In genomic region chr4:124972316-124972715, GRCm38 (mm10) we compare ENCODE assay signal across 27 mouse cellular contexts. TPM values are rescaled to one million over a fixed set of nuclear protein-coding genes. Genes with fewer than 3 reads are reported as not detected.
A peak's percentile ranks its signal among the peaks of the same experiment; 100 is the strongest.
DNase-seq lines count a peak whose midpoint lies in the region; ATAC-seq lines count a peak whose summit lies in the region.
"Had no signal": no experiment of that assay in that cellular context is flagged by ENCODE, and none has a peak within 500 bp of the region (broad histone marks: within the 10 kb centered on the region; RNA-seq: fewer than 3 reads in every experiment).

No protein-coding gene starts in this region.

- no peak overlapping the region for H3K4me3 ChIP-seq in forebrain, embryonic 10.5 days
- H3K4me3 ChIP-seq in forebrain, embryonic 15.5 days: no peak overlapping the region
- H3K4me3 ChIP-seq in embryonic facial prominence, embryonic 10.5 days: peak overlapping the region; percentile 21; the same call in 1 of the 2 replicates
- H3K4me3 ChIP-seq: forebrain, embryonic 12.5 days; heart, embryonic 12.5 days; hindbrain, embryonic 12.5 days; neural tube, embryonic 12.5 days had no signal

- peaks cover 74% of the 10 kb centered on the region for H3K4me1 ChIP-seq in forebrain, embryonic 10.5 days
- no peaks in the 10 kb centered on the region for H3K4me1 ChIP-seq in forebrain, embryonic 15.5 days
- H3K4me1 ChIP-seq in embryonic facial prominence, embryonic 10.5 days: peaks cover 77% of the 10 kb centered on the region
- H3K4me1 ChIP-seq: heart, embryonic 12.5 days had no signal

- 53% methylated on average over 9 of the region's 9 CpGs for WGBS in forebrain, embryonic 10.5 days
- 68% methylated on average over 9 of the region's 9 CpGs for WGBS in forebrain, embryonic 15.5 days
- 22% methylated on average over 9 of the region's 9 CpGs for WGBS in embryonic facial prominence, embryonic 10.5 days

- peaks cover 6% of the 10 kb centered on the region; the same call in 1 of the 2 replicates for H3K27me3 ChIP-seq in forebrain, embryonic 10.5 days (ENCODE audit: poor library complexity, severe bottlenecking)
- H3K27me3 ChIP-seq in forebrain, embryonic 15.5 days: no peaks in the 10 kb centered on the region
- peaks cover 50% of the 10 kb centered on the region for H3K27me3 ChIP-seq in embryonic facial prominence, embryonic 10.5 days (replicated peaks; ENCODE audit: low read depth, poor library complexity, severe bottlenecking)
- H3K27me3 ChIP-seq: neural tube, embryonic 12.5 days had no signal

- peak overlapping the region; percentile 85 for H3K27ac ChIP-seq in forebrain, embryonic 10.5 days
- H3K27ac ChIP-seq in forebrain, embryonic 15.5 days (replicated peaks): no peak overlapping the region
- peak overlapping the region; percentile 77 for H3K27ac ChIP-seq in embryonic facial prominence, embryonic 10.5 days (replicated peaks)
- H3K27ac ChIP-seq: forebrain, embryonic 12.5 days; hindbrain, embryonic 12.5 days; kidney, postnatal 0 days; neural tube, embryonic 12.5 days had no signal

- H3K9ac ChIP-seq in forebrain, embryonic 15.5 days (replicated peaks): no peak overlapping the region
- H3K9ac ChIP-seq: forebrain, embryonic 12.5 days; heart, embryonic 12.5 days; hindbrain, embryonic 12.5 days; liver, postnatal 0 days; neural tube, embryonic 12.5 days had no signal

- no peaks in the 10 kb centered on the region for H3K36me3 ChIP-seq in forebrain, embryonic 10.5 days (replicated peaks)
- no peaks in the 10 kb centered on the region for H3K36me3 ChIP-seq in forebrain, embryonic 15.5 days
- no peaks in the 10 kb centered on the region for H3K36me3 ChIP-seq in embryonic facial prominence, embryonic 10.5 days (replicated peaks)
- H3K36me3 ChIP-seq: forebrain, embryonic 12.5 days; heart, embryonic 12.5 days; hindbrain, embryonic 12.5 days; neural tube, embryonic 12.5 days had no signal

- ATAC-seq in forebrain, embryonic 15.5 days (replicated peaks): no peak
- no peak for ATAC-seq in megakaryocyte-erythroid progenitor cell, adult 5-6 weeks (replicated peaks; ENCODE audit: low FRiP score, low TSS enrichment, poor library complexity, severe bottlenecking)
- ATAC-seq: liver, postnatal 0 days; lung, postnatal 0 days; Patski had no signal

- peak; percentile 38 for DNase-seq in forebrain, embryonic 10.5 days (ENCODE audit: extremely low spot score, low spot score)
- peak; percentile 8 for DNase-seq in 3T3-L1 (ENCODE audit: low read depth, low spot score)
- peak; percentile 77 for DNase-seq in embryonic facial prominence, embryonic 10.5 days (ENCODE audit: low spot score)
- DNase-seq in hindlimb bud, embryonic 11.5 days (ENCODE audit: extremely low spot score, low read depth, low spot score): peak; percentile 70
- no peak for DNase-seq in adrenal gland, adult 2 months
- DNase-seq in lung, postnatal 10 days: no peak
- DNase-seq: cerebellum, adult 11-12 months; cerebellum, postnatal 25 days; gastrocnemius, postnatal 10 days; heart, postnatal 10 days; kidney, adult 2 months; layer of hippocampus, adult 9-11 months; liver, postnatal 0 days; midbrain, embryonic 14.5 days; retina, postnatal 1 day; right cerebral cortex, postnatal 25 days; spleen, adult 18-20 months had no signal

- no peak overlapping the region for H3K4me2 ChIP-seq in forebrain, embryonic 15.5 days (replicated peaks)
- H3K4me2 ChIP-seq: forebrain, embryonic 12.5 days; heart, embryonic 12.5 days; hindbrain, embryonic 12.5 days; liver, embryonic 11.5 days; neural tube, embryonic 12.5 days had no signal

- no peaks in the 10 kb centered on the region for H3K9me3 ChIP-seq in forebrain, embryonic 10.5 days
- no peaks in the 10 kb centered on the region for H3K9me3 ChIP-seq in forebrain, embryonic 15.5 days
- no peaks in the 10 kb centered on the region for H3K9me3 ChIP-seq in embryonic facial prominence, embryonic 10.5 days
- H3K9me3 ChIP-seq: forebrain, embryonic 12.5 days; heart, embryonic 12.5 days; hindbrain, embryonic 12.5 days; neural tube, embryonic 12.5 days had no signal

RNA-seq across cellular contexts. Expression of gene Rspo1, which starts 13.9 kb away (rescaled TPM):
- 40.0 and 46.8 TPM in 2 replicates for polyA plus RNA-seq in forebrain, embryonic 10.5 days (2016; fragmentation: Nextera tagmentation; extraction: Ambion mirVana)
- polyA plus RNA-seq in forebrain, embryonic 15.5 days (2015; fragmentation: Nextera tagmentation; extraction: Ambion mirVana): 2.7 and 4.5 TPM in 2 replicates
- polyA plus RNA-seq in embryonic facial prominence, embryonic 10.5 days (2016; fragmentation: Nextera tagmentation; extraction: Ambion mirVana): 8.2 TPM in 2 replicates
- total RNA-seq in megakaryocyte-erythroid progenitor cell, adult 5-6 weeks (2014; fragmentation: Nextera tagmentation): not detected in 2 replicates
- total RNA-seq in megakaryocyte-erythroid progenitor cell, adult 5-6 weeks (2017): not detected in 2 replicates
- total RNA-seq in adrenal gland, adult 2 months (2021): 1 to 10 TPM; 5.1 to 7.5 TPM
- 6.8 and 7.1 TPM in 2 replicates for polyA plus RNA-seq in adrenal gland, adult 2 months (2012; rRNA removed)
- polyA plus RNA-seq: Patski had no signal

RNA-seq across cellular contexts. Expression of gene Cdca8, which starts 33.2 kb away (rescaled TPM):
- polyA plus RNA-seq in forebrain, embryonic 10.5 days (2016; fragmentation: Nextera tagmentation; extraction: Ambion mirVana): 293 and 297 TPM in 2 replicates
- polyA plus RNA-seq in forebrain, embryonic 15.5 days (2015; fragmentation: Nextera tagmentation; extraction: Ambion mirVana): 81.4 and 87.0 TPM in 2 replicates
- 230 and 239 TPM in 2 replicates for polyA plus RNA-seq in embryonic facial prominence, embryonic 10.5 days (2016; fragmentation: Nextera tagmentation; extraction: Ambion mirVana)
- 84.8 and 93.5 TPM in 2 replicates for total RNA-seq in megakaryocyte-erythroid progenitor cell, adult 5-6 weeks (2014; fragmentation: Nextera tagmentation)
- 121 and 127 TPM in 2 replicates for total RNA-seq in megakaryocyte-erythroid progenitor cell, adult 5-6 weeks (2017)
- 1 to 10 TPM; 2.0 to 4.8 TPM for total RNA-seq in adrenal gland, adult 2 months (2021)
- polyA plus RNA-seq in adrenal gland, adult 2 months (2012; rRNA removed): 3.7 and 4.1 TPM in 2 replicates

RNA-seq across cellular contexts. Expression of gene 9930104L06Rik, which starts 35.5 kb away (rescaled TPM):
- polyA plus RNA-seq in forebrain, embryonic 10.5 days (2016; fragmentation: Nextera tagmentation; extraction: Ambion mirVana): 16.4 and 17.5 TPM in 2 replicates
- 16.2 and 20.0 TPM in 2 replicates for polyA plus RNA-seq in forebrain, embryonic 15.5 days (2015; fragmentation: Nextera tagmentation; extraction: Ambion mirVana)
- 17.6 and 18.0 TPM in 2 replicates for polyA plus RNA-seq in embryonic facial prominence, embryonic 10.5 days (2016; fragmentation: Nextera tagmentation; extraction: Ambion mirVana)
- 15.7 and 24.8 TPM in 2 replicates for total RNA-seq in megakaryocyte-erythroid progenitor cell, adult 5-6 weeks (2014; fragmentation: Nextera tagmentation)
- total RNA-seq in megakaryocyte-erythroid progenitor cell, adult 5-6 weeks (2017): 10.1 and 19.5 TPM in 2 replicates
- total RNA-seq in adrenal gland, adult 2 months (2021): 10 to 100 TPM; 10.3 to 15.3 TPM
- polyA plus RNA-seq in adrenal gland, adult 2 months (2012; rRNA removed): 13.2 and 21.1 TPM in 2 replicates

RNA-seq across cellular contexts. Expression of gene Gnl2, which starts 44.1 kb away (rescaled TPM):
- 99.7 and 107 TPM in 2 replicates for polyA plus RNA-seq in forebrain, embryonic 10.5 days (2016; fragmentation: Nextera tagmentation; extraction: Ambion mirVana)
- polyA plus RNA-seq in forebrain, embryonic 15.5 days (2015; fragmentation: Nextera tagmentation; extraction: Ambion mirVana): 93.6 and 95.8 TPM in 2 replicates
- polyA plus RNA-seq in embryonic facial prominence, embryonic 10.5 days (2016; fragmentation: Nextera tagmentation; extraction: Ambion mirVana): 93.7 and 101 TPM in 2 replicates
- total RNA-seq in megakaryocyte-erythroid progenitor cell, adult 5-6 weeks (2014; fragmentation: Nextera tagmentation): 98.8 and 99.5 TPM in 2 replicates
- total RNA-seq in megakaryocyte-erythroid progenitor cell, adult 5-6 weeks (2017): 228 and 279 TPM in 2 replicates
- 10 to 100 TPM; 41.5 to 59.6 TPM for total RNA-seq in adrenal gland, adult 2 months (2021)
- polyA plus RNA-seq in adrenal gland, adult 2 months (2012; rRNA removed): 6.6 and 7.2 TPM in 2 replicates

Comparison
In these comparisons a context has a peak if more than half of its experiments do, and no peak if none do; other contexts are left out.
1. DNase-seq: peak in forebrain, embryonic 10.5 days (single experiment), 3T3-L1 (single experiment), embryonic facial prominence, embryonic 10.5 days (single experiment) and hindlimb bud, embryonic 11.5 days (single experiment); none in adrenal gland, adult 2 months (single experiment) and lung, postnatal 10 days (single experiment).
2. RNA of gene Cdca8, which starts 33.2 kb away (polyA plus RNA-seq): 293 to 297 TPM in forebrain, embryonic 10.5 days, 230 to 239 TPM in embryonic facial prominence, embryonic 10.5 days and 81.4 to 87.0 TPM in forebrain, embryonic 15.5 days; 3.7 to 4.1 TPM in adrenal gland, adult 2 months; every median in the first group is over 10 times any median in the second.